Mouse (Mus musculus): Measurements from ENCODE around the gene Stx1b. TPM values are rescaled to one million over a fixed set of nuclear protein-coding genes. Genes with fewer than 3 reads are reported as not detected.
A peak's percentile ranks its signal among the peaks of the same experiment; 100 is the strongest.

Stx1b gene
- total RNA-seq, 2 experiments from 2014 or later, result 0.90 to 1.2 TPM

GRCm38 (mm10) chr7:127815954-127816821, 8.2 kb downstream of the Stx1b start:
- peak; percentile 62 for DNase-seq

- DNase-seq, result no peak
Observed at GRCm38 (mm10) chr7:127815116-127815665, 9.2 kb downstream of the Stx1b start.

- DNase-seq, result peak; percentile 88
Observed at GRCm38 (mm10) chr7:127814241-127814921, 10.0 kb downstream of the Stx1b start.

- DNase-seq, result no peak
Observed at GRCm38 (mm10) chr7:127813821-127814220, 10.5 kb downstream of the Stx1b start.

- DNase-seq, result no peak
Observed at GRCm38 (mm10) chr7:127812292-127812691, 12.1 kb downstream of the Stx1b start.

GRCm38 (mm10) chr7:127811240-127811639, 13.1 kb downstream of the Stx1b start:
- DNase-seq, result no peak

GRCm38 (mm10) chr7:127810650-127811049, 13.7 kb downstream of the Stx1b start:
- DNase-seq, result no peak

GRCm38 (mm10) chr7:127809846-127810245, 14.5 kb downstream of the Stx1b start:
- DNase-seq, result no peak

GRCm38 (mm10) chr7:127808821-127809220, 15.5 kb downstream of the Stx1b start:
- DNase-seq, result no peak

- DNase-seq, result no peak
Observed at GRCm38 (mm10) chr7:127802313-127802712, 22.0 kb downstream of the Stx1b start.

GRCm38 (mm10) chr7:127801010-127801621, 23.2 kb downstream of the Stx1b start:
- peak; percentile 33 for DNase-seq

- DNase-seq, result peak; percentile 97
Observed at GRCm38 (mm10) chr7:127800435-127801009, 23.8 kb downstream of the Stx1b start, which contains the start of gene Hsd3b7. Gene Hsd3b7 (plus strand): TSS chr7:127800604.

GRCm38 (mm10) chr7:127799738-127800137, 24.6 kb downstream of the Stx1b start:
- DNase-seq, result no peak

GRCm38 (mm10) chr7:127799211-127799610, 25.1 kb downstream of the Stx1b start:
- no peak for DNase-seq

GRCm38 (mm10) chr7:127798591-127798990, 25.8 kb downstream of the Stx1b start:
- no peak for DNase-seq

- DNase-seq, result no peak
Observed at GRCm38 (mm10) chr7:127797076-127797845, 27.1 kb downstream of the Stx1b start.

- no peak for DNase-seq
Observed at GRCm38 (mm10) chr7:127785308-127785707, 39.0 kb downstream of the Stx1b start, which contains the start of gene Gm49388. Gene Gm49388 (plus strand): TSS chr7:127785608.

GRCm38 (mm10) chr7:127778350-127778749, 46.0 kb downstream of the Stx1b start:
- DNase-seq, result no peak

GRCm38 (mm10) chr7:127777474-127778266, 46.7 kb downstream of the Stx1b start:
- DNase-seq, result peak; percentile 74

GRCm38 (mm10) chr7:127776878-127777473, 47.4 kb downstream of the Stx1b start:
- DNase-seq, result peak; percentile 97
